Mouse (Mus musculus): ENCODE results near the gene Mmp11.

- TF ChIP-seq CTCF (IDR thresholded peaks at IDR 0.05; ENCODE audit: low read depth) (no peak), EP300 (IDR thresholded peaks at IDR 0.05; ENCODE audit: low read depth) (no peak)
Measured at GRCm38 (mm10) chr10:75880351-75880750, 55.9 kb downstream of the Mmp11 start.

Data from liver, postnatal 0 days (tissue).